Mouse (Mus musculus) liver, postnatal 0 days (tissue): ENCODE data around the gene Cit.

Source experiments
- CTCF ChIP-seq: sonication (generic); IDR thresholded peaks from 2 replicates; pipeline ENCODE4 v1.5.1; 2016; ENCODE audit warnings: antibody characterized with exemption, low read depth
- EP300 ChIP-seq: IDR thresholded peaks from 2 replicates; pipeline ENCODE4 v1.6.1; 2016; ENCODE audit warnings: antibody characterized with exemption, low read depth, mild to moderate bottlenecking

GRCm38 (mm10) chr5:115872956-115873355 is 27.9 kb downstream of the Cit start:
- TF ChIP-seq CTCF (no peak), EP300 (no peak)
